Mouse (Mus musculus) ES-E14 (cell line): Measurements from ENCODE around the gene Tfeb.

Experiments
- HCFC1 ChIP-seq: IDR thresholded peaks from 2 replicates; pipeline ENCODE4 v1.6.1; 2012; ENCODE audit warnings: low read length, inconsistent platforms, borderline replicate concordance; ENCODE audit not compliant: insufficient read depth
- MAFK ChIP-seq: IDR thresholded peaks from 2 replicates; pipeline ENCODE4 v1.6.1; 2014; ENCODE audit warnings: mild to moderate bottlenecking, low read depth, low read length, inconsistent platforms; ENCODE audit not compliant: insufficient read depth

GRCm38 (mm10) chr17:47796156-47796816 lies 59.5 kb downstream of the Tfeb start:
- no peak for TF ChIP-seq MAFK
- no peak for TF ChIP-seq HCFC1
